Mouse (Mus musculus) lung, embryonic 16.5 days (tissue): ENCODE results near the gene Lrrc72. TPM values are rescaled to one million over a fixed set of nuclear protein-coding genes. Genes with fewer than 3 reads are reported as not detected.

Source experiments
- ATAC-seq: fragments of 200-750 bp; cut with Nextera tagmentation; 2 replicates; pipeline ENCODE4 v1.8.0; 2017; ENCODE audit warnings: low read depth, mild to moderate bottlenecking, moderate library complexity
- H3K27ac ChIP-seq: fragments of 300-500 bp; sonication (generic); 2 replicates; pipeline ENCODE4 v1.5.1; 2014; ENCODE audit warnings: mild to moderate bottlenecking, control low read depth, low read length
- H3K27me3 ChIP-seq: fragments of 300-500 bp; sonication (generic); 2 replicates; pipeline ENCODE4 v1.6.1; 2014; ENCODE audit warnings: low read depth, low read length, mixed read lengths; ENCODE audit not compliant: control insufficient read depth, insufficient read depth
- H3K36me3 ChIP-seq: fragments of 300-500 bp; sonication (generic); 2 replicates; pipeline ENCODE4 v1.6.1; 2014; ENCODE audit warnings: low read length; ENCODE audit not compliant: control insufficient read depth, insufficient read depth
- H3K4me1 ChIP-seq: fragments of 300-500 bp; sonication (generic); replicated peaks from 2 replicates; pipeline ENCODE4 v1.6.1; 2014; ENCODE audit warnings: low read length, mixed read lengths; ENCODE audit not compliant: control insufficient read depth, insufficient read depth
- H3K4me2 ChIP-seq: fragments of 300-500 bp; sonication (generic); 2 replicates; pipeline ENCODE4 v1.6.1; 2014; ENCODE audit warnings: low read depth, low read length, control low read depth
- H3K4me3 ChIP-seq: fragments of 300-500 bp; sonication (generic); 2 replicates; pipeline ENCODE4 v1.5.1; 2014; ENCODE audit warnings: mild to moderate bottlenecking, low read length, control low read depth
- H3K9ac ChIP-seq: fragments of 300-500 bp; sonication (generic); 2 replicates; pipeline ENCODE4 v1.6.1; 2014; ENCODE audit warnings: low read length, control low read depth
- H3K9me3 ChIP-seq: fragments of 300-500 bp; sonication (generic); 2 replicates; pipeline ENCODE4 v1.6.1; 2016; ENCODE audit warnings: low read length; ENCODE audit not compliant: control insufficient read depth
- WGBS: fragments of 180-500 bp; shearing (Covaris S2); extraction: QIAGEN DNeasy Blood & Tissue Kit; methylation state at CpG from one replicate; pipeline ENCODE4 v1.1.7; 2014; 5-methylcytosine and 5-hydroxymethylcytosine counted together
- polyA plus RNA-seq: library from polyadenylated mRNA; unstranded; fragments of >200 nt; fragmentation: Nextera tagmentation; extraction: Ambion mirVana; gene quantifications from 2 replicates; pipeline ENCODE4 v1.2.1, GENCODE M21; 2015

Gene Lrrc72
- polyA plus RNA-seq, 1 experiment from 2014 or later: not detected

- Histone ChIP-seq H3K27me3 (no peaks in the 10 kb centered on the region), H3K9me3 (no peaks in the 10 kb centered on the region), H3K27ac (0 out of 2 replicates have a peak overlapping the region, but pooled peaks have one; percentile 13), H3K4me2 (no peak overlapping the region), H3K4me3 (no peak overlapping the region), H3K4me1 (no peaks in the 10 kb centered on the region), H3K36me3 (no peaks in the 10 kb centered on the region; the same call in 1 of the 2 replicates), H3K9ac (no peak overlapping the region)
- 45% methylated on average over 1 of the region's 1 CpGs for WGBS
- ATAC-seq: no peak
Measured at GRCm38 (mm10) chr12:36165299-36165698, 87.9 kb downstream of the Lrrc72 start.

GRCm38 (mm10) chr12:36164126-36164791, 88.9 kb downstream of the Lrrc72 start:
- 53% methylated on average over 7 of the region's 7 CpGs for WGBS

More at GRCm38 (mm10) chr12:36164126-36164791, 88.9 kb downstream of the Lrrc72 start:
- no peak for ATAC-seq
- H3K4me3 ChIP-seq: no peak overlapping the region
- no peaks in the 10 kb centered on the region; the same call in 1 of the 2 replicates for H3K36me3 ChIP-seq
- no peaks in the 10 kb centered on the region for H3K27me3 ChIP-seq
- H3K4me1 ChIP-seq: no peaks in the 10 kb centered on the region
- no peak overlapping the region for H3K27ac ChIP-seq
- H3K9ac ChIP-seq: no peak overlapping the region
- H3K9me3 ChIP-seq: no peaks in the 10 kb centered on the region
- no peak overlapping the region for H3K4me2 ChIP-seq

Other genes with a start within 250 kb of the Lrrc72 start
- gene Tspan13, start 210.9 kb downstream of the Lrrc72 start, polyA plus RNA-seq: 134 and 139 TPM in 2 replicates
- 36.9 and 39.2 TPM in 2 replicates for gene Ankmy2, start 96.3 kb downstream of the Lrrc72 start, polyA plus RNA-seq
- gene Bzw2, start 95.3 kb downstream of the Lrrc72 start, polyA plus RNA-seq: 132 and 157 TPM in 2 replicates
- 2.3 and 3.7 TPM in 2 replicates for gene Sostdc1, start 60.7 kb upstream of the Lrrc72 start, polyA plus RNA-seq
- 12.4 and 15.4 TPM in 2 replicates for gene Ispd, start 128.1 kb upstream of the Lrrc72 start, polyA plus RNA-seq
- gene D630036H23Rik, start 128.8 kb upstream of the Lrrc72 start, polyA plus RNA-seq: 1.2 and 1.7 TPM in 2 replicates